Mouse (Mus musculus) retina, adult 2 months (tissue): ENCODE measurements around the gene Nploc4.

ENCODE experiments used
- DNase-seq: peaks from one replicate; pipeline ENCODE4 v3.0.0-alpha.2; 2012; ENCODE audit warnings: low read depth, low spot score

Nploc4 gene

DNA sequence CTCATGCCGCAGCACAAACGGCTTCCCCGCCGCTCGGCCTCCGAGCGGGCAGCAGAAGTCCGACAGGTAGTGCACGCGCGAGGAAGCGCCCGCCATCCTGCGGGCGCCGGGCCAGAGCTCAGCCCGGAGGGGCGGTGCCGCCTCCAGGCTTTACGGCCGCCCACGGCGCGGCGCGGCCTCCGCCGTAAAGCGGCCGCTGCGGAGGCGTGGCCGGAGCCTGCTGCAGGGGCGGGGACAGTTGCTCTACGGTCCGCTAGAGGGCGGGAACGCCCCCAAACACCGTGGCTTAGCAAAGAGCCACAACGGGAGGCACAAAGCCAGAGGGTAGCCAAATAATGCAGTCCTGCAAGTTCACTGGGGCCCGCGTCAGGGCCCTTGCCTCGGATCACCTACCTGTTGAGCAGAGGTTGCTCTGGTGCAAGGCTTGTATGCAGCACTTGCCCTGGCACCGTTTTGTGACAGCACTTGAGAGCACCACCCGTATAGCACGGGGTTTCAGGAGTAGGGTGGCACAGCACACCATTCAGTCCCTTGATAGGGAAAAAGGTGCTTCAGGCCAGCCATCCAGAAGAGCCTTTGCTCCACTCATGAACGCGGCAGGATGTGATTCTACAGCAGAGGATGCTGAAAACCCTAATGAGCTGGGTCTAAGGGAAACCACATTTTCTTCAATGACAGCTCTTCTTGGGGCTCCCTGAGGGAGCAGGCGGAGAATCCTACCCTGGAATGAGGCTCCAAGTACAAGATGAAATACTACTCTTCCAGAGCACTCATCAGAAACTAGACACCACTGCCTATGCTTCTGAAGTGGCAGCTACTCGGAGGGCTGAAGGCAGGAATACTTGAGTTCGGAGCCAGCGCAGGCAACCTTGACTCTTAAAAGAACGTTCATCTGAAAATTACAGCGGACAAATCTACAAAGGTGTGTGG lies 58.6 kb downstream of the Nploc4 start, which contains the start of gene Faap100:
Faap100 (minus strand) TSS at position 154 of the 930 bp plus-strand sequence.
- DNase-seq = peak; percentile 82

DNA sequence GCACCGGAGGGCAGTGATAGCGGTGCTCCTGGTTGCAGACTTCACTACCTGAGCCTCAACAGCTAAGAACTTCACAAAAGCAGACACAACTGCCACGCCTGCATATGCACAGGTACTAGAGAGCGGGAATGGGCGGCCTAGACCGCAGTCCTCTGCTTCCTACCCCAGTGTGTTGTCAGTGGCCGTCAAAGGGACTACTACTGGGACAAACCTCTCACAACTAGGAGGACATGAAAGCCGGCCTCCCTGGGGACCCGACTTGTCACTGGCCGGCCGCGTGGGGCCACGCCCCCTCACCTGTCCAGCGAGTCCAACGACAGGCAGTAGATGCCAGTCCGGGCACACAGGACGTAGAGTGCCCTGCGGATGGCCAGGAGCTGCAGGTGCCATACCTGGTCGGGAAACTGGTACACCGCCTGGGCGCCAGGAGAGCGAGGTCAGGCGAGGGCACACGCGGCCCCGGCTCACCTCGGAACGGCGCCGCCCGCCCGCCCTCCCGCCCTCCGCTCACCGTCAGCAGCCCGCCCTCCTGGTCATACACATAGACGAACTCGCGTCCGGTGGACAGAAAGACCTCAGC lies 59.4 kb downstream of the Nploc4 start:
- DNase-seq = no peak

DNA sequence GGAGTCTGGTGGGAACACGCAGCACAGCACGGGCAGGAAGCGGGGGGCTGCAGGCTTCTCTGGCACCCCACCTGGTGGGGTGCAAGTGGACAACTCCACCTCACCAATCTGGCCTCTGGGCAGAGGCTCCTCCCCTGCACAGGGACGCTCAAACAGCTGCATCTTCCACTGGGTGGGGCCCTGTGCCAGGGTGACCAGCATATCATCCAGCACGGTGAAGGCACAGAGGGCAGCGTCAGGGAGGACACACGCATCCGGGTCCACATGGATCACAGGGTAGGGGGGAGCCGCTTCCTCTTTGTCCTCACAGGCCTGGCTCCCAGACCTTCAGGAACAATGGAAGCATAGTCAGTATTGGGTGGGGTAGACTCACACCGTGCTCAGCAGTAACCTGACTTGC lies 60.2 kb downstream of the Nploc4 start:
- no peak for DNase-seq

DNA sequence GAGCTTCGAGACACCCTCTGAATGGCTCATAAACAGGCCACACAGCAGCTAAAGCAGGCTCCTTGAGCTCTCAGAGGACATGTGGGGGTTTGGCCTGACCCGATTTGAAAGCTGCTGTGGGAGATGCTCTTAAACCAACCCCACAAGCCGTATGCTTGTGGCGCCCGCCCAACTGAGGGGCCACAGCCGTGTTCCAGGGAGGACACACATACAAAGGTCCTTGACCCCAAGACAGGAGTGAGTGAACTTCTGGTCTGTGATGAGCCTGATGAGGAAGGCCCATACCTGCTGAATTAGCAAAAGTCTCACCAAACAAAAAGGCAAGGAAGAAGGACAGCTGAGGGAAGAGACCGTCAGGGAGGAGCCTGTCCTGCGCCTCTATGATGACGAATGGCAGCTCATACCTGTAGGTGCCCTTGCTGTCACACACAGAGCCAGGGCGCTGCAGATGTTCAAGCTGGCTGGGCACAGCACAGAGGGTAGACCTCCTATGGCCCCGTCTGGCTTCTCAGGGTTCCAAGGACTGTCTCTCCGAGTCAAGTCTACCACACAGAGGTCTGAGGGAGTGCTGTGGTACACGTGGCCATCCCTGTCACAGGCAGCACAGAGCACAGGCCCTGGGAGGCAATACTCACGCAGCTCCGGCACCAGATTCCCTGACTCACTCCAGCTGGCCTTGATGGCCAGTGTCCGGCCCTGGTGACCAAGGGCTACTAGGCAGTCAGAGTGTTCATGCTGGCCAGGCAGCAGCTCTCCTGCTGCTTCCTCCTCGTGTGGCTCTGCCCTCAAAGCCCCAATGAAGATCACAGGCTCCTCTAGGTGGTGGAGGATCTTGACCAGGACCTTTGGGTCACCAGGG lies 61.0 kb downstream of the Nploc4 start:
- DNase-seq = no peak

DNA sequence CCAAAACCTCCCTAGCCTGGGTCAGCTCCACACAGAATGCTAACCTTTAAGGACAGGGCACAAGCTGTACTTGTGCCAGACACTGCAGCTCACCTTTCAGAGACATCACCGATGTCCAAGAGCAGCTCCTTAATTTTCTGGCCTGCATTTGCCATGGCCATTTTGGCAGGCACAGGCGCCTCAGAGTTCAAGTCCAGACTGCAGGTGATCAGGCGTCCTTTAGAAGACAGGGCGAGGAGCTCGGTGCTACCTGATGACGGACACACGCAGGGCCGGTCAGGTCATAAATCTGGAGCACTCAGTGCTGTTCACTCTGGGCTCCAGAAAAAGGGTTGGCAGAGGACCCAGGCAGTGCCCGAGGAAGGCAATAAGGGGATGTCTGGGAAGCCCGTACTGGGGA lies 62.2 kb downstream of the Nploc4 start:
- no peak for DNase-seq

DNA sequence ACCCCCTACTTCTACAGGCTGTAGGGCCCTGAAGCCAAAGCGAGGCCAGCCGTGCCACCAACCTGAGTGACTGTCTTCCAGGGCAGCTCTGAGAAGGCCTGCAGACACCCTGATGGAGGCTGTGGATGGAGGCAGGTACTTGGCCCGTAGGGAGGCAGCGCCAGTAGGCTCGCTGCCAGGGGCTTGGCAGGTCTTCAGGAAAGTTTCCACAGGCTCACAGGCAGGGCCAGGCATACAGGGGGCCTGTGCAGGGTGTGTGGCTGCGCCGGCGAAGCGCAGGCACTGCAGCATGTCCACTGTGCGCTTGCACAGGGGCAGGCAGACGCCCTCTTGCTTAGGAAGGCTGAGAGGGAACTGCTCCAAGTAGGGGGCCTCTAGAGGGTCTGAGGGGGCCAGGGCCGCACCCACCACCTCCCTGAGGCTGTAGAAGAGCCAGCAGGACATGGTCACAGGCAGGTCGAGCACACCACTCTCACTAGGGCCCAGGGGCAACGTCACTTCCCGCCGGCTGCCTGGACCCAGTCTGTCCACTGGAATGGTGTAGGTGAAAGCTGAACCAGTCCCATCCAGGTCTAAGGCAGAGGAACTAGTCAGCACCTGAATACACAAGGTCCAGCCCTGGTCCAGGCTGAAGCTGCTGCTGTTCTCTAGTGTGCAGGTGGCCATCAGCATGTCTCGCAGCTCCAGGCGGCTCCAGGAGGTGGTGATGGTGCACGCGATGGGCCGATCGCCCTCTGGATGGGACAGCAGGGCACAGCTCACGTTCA lies 63.5 kb downstream of the Nploc4 start:
- DNase-seq = no peak

DNA sequence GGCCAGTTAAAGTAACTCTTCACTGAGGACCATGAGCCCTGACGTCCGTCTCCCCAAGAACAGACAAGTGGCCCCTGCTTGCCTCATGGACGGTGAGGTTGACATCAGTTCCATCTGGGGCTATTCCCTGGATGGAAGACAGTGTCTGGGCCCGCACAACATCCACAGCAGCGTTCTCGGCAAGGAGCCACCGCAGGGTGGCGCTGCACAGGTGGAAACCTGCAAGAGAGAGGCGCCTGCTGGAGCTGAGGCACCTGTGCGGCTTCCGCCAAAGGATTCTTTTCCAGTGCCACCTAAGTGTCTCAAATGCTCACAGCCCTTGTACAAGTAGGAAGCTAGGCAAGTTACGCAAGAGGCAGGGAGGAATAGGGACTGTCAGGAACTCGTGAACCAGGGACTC lies 64.5 kb downstream of the Nploc4 start:
- DNase-seq = no peak

DNA sequence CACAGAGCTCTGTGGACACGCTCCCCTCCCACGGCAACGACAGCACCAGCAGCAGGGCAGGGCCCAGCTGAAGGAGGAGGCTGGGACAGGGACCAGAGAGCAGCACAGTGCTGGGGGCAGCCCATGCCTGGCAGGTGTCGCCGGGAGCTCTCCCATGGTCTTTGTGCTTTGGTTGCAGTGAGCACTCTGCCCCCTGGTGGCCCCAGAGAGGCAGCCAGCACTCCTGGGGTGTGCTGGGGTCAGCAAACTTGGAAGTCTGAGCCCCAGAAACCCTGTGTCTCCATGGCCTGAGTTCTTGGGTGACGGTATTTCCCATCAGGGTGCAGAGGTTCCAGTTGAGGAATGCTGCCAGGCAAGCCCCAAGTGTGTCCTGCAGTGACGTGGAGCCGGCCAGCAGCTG lies 67.9 kb downstream of the Nploc4 start:
- no peak for DNase-seq

DNA sequence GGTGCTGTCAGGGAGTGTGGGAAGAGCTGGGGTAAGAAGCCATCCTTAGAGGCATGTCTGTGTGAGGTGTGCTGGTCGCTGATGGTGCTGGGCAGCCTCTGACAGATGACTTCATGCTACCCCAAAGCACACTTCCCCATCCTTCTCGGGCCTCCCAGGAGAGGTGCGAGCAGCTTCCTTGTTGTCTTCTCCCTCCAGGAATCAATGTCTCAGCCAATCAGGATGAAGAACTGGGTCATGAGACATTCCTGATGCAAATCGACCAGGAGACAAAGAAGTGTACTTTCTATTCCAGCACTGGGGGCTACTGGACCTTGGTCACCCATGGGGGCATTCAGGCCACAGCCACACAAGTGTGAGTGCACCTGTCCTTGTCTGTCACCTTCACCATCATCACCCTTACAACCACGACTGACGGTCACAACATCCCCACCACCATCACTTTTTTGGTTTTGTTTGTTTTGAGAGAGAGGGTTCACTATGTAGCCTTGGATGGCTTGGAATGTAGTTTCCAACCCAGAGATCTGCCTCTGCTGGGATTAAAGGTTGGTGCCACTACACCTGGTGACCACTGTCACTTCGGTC lies 71.0 kb downstream of the Nploc4 start:
- DNase-seq = no peak

DNA sequence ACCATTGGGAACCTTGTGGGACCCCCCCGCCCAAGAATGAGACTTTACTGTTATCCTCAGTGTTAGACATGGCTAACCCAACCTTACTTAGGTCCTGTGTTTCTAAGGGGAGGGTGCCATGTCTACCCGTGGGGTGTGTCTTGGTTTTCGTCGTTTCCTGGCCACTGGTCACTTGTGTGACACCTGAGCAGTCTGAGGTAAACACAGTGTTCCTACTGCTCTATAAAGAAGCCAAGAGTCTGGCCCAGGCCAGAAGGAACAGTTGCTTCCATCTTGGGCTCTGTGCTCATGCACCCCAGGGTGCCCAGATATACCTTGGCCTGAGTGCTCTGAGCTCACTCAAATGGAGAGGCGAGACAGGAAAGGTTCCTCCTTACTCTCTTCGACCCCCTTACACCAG lies 74.6 kb downstream of the Nploc4 start:
- DNase-seq = no peak

DNA sequence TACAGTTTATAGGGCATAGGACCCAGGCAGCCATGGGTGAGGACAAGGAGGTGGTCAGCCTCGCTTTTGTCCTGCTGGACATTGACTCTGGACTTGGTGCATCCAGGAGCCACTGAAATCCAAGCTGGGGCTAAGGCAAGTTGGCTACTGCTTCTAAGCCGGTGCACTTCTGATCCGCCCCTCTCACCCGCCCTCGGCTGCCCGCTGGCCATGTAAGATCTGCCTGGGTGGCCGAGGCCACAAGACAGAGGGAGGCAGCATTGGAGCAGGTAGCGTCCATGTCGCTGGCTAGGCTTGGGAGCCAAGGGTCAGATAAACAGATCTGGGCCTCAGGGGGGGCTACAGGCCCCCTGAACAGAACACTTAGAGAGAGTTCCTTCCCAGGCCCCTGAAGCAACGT lies 76.2 kb downstream of the Nploc4 start, which contains the start of gene Fscn2:
Fscn2 (plus strand) TSS at position 240 of the 400 bp plus-strand sequence.
- DNase-seq = peak; percentile 69

DNA sequence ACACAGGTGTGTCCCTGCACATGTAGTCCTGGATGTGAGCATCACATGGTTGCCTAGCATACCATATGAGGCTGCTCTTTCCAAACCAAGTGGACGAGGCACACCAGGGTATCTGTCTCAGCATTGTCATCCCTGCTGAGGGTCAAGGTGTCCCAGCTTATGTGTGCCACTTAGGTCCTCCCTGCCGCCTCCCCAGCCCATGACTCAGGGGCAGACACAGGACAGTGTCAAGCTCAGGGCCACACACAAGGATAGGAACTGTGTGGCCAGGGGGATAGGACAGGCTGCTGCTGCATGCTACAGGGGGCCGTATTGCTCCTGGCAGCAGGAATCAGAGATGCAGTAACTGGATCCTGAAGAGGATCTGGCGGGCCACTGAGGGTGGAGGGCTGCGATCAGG lies 76.8 kb downstream of the Nploc4 start:
- DNase-seq = no peak

DNA sequence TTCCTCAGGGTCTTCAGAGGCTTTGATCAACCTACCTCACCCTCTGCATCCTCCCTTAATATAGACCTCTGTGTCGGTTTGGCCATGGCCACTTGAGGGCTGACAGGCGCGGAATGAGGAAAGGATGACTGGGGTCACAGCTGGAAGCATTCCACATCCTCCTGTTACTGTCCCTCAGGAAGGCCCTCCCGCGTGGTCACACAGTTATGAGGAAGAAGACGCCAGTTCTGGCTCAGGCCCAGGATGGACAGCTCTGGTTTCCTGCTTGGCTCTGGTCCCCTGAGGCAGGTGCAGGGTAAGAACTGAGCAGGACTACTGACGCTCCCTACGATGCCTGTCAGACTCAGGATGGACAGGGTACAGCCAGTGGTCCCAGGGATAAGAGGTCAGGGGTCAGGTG lies 77.4 kb downstream of the Nploc4 start:
- no peak for DNase-seq

DNA sequence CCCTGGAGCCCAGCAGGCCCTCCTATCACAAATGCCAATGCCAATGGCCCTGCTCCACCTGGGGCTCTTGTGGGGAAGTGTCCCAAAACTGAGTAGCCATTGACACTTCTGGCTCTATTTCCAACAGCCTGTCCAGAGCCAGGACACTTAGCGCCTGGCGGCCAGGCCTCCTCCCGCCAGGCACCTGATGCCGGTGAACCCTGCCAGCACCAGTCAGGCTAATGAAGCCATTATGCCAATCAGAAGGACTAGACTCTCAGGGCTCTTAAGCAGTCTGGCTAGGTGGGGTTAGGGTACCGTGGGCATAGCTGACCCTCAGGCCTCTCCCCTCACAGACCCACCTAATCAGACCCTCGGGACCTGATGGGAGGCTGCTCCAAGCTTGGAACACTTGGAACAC lies 78.1 kb downstream of the Nploc4 start:
- no peak for DNase-seq

DNA sequence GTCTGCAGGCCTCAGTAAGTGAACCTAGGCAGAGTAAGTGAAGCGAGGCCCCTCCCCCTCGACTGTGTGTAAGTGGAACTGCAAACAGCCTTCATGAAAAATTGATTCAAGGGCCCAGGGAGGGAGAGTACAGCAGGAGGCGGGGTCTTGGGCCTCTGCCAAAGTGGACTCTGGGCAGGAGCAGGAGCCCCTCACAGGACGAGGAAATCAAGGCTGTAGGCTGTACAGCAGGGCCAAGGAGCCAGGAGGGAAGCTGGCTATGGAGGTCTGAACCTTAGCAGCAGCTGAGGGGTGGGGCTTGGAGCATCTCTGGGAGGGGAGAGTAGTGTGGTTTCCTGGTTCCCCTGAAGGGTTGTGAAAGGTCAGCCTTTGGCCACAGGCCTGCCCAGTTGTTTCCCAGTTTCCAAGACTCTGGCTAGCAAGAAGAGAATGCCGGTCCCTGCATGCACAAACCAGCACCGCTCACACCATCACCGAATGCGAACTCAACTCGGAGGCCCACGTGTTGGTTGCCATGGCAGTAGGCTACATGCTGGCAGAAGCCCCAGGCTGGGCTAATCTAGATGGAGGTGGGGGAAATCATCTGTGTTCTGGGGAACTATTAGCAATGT lies 79.6 kb downstream of the Nploc4 start:
- DNase-seq = no peak

DNA sequence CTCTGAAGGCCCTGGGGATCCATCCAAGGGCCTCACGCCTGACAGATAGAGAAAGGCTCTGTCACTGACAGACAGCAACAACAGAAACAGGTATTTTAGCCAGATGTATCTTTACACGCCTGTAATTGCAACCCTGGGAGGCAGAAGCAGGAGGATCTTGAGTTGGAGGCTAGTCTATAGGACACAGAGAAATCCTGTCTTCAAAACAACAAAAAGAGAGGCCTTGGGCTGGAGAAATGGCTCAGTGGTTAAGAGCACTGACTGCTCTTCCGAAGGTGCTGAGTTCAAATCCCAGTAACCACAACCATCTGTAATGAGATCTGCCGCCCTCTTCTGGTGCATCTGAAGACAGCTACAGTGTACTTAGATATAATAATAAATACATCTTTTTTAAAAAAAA lies 80.6 kb downstream of the Nploc4 start:
- no peak for DNase-seq

DNA sequence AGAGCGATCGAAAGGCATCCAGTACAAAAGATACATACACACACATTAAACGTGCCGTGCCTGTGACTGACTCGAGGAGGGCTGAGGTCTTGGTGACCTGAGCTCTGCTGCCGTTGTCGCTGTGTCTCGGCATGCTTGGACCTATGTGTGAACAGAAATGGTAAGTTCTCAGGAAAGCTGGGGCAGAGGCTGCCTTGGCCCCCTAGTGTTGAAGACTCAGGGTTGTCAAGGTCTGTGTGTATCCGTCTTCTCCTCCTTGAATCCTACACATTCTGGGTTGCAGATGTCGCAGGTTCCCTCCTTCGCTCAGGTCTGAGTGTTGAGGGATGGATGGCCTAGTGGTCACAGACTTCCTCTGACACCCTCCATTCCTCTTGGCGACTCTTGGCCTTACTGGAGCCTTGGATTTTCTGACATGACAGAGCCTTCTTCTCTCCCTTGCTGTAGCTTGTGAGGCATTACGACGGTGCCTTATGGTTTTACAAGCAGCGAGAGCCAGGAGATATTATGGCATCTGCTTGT lies 81.1 kb downstream of the Nploc4 start:
- DNase-seq = no peak

DNA sequence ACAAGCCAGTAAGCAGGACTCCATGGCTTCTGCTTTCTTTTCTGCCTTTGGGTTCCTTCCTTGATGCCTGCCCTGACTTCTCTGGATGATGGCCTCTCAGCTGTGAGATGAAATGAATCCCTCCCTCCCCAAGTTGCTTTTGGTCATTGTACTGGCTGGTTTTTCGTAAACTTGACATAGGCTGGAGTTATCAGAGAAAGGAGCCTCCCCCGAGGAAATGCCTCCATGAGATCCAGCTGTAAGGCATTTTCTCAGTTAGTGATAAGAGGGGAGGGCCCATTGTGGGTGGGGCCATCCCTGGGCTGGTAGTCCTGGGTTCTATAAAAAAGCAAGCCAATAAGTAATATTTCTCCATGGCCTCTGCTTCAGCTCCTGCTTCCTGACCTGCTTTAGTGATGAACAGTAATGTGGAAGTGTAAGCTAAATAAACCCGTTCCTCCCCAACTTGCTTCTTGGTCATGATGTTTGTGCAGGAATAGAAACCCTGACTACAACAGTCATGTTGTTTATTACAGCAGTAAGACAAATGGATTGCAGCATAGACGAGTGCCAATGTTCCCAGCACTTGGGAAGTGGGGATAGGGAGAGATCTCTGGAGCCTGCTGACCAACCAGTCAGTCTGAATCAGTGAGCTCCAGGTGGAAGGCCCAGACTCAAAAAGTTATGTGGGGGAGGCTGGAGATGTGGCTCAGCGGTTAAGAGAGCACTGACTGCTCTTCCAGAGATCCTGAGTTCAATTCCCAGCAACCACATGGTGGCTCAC lies 82.0 kb downstream of the Nploc4 start:
- no peak for DNase-seq
